In genomic region chr1:106666140-106667088, GRCm38 (mm10) we compare ENCODE assay signal across 9 mouse cellular contexts. TPM values are rescaled to one million over a fixed set of nuclear protein-coding genes. Genes with fewer than 3 reads are reported as not detected.
DNase-seq lines count a peak whose midpoint lies in the region; ATAC-seq lines count a peak whose summit lies in the region.
"Had no signal": no experiment of that assay in that cellular context is flagged by ENCODE, and none has a peak within 500 bp of the region (broad histone marks: within the 10 kb centered on the region; RNA-seq: fewer than 3 reads in every experiment).

No protein-coding gene starts in this region.

- H3K4me2 ChIP-seq in embryonic facial prominence, embryonic 14.5 days (ENCODE audit: low read depth, low read length): no peak overlapping the region
- H3K4me2 ChIP-seq in kidney, embryonic 15.5 days: no peak overlapping the region; the same call in 1 of the 2 replicates

- no peak overlapping the region for H3K9ac ChIP-seq in embryonic facial prominence, embryonic 14.5 days (ENCODE audit: low read depth, low read length)
- H3K9ac ChIP-seq in kidney, embryonic 15.5 days: no peak overlapping the region

- peak; percentile 32 for DNase-seq in embryonic facial prominence, embryonic 14.5 days (ENCODE audit: low spot score)
- DNase-seq in embryonic facial prominence, embryonic 10.5 days (ENCODE audit: low spot score): no peak
- no peak for DNase-seq in kidney, adult 8-10 months
- DNase-seq in 416B (ENCODE audit: low read depth): peak; percentile 30
- DNase-seq in heart, postnatal 14 days: peak; percentile 20 to 46
- DNase-seq in testis, postnatal 14 days (ENCODE audit: low spot score): no peak
- DNase-seq in left cerebral cortex, postnatal 36 days (ENCODE audit: low spot score in 2 of 2): no peak

- H3K9me3 ChIP-seq in embryonic facial prominence, embryonic 14.5 days (ENCODE audit: control insufficient read depth, low read length): no peaks in the 10 kb centered on the region
- no peaks in the 10 kb centered on the region for H3K9me3 ChIP-seq in embryonic facial prominence, embryonic 10.5 days
- no peaks in the 10 kb centered on the region for H3K9me3 ChIP-seq in kidney, embryonic 15.5 days (replicated peaks)

- 45% methylated on average over 8 of the region's 8 CpGs for WGBS in embryonic facial prominence, embryonic 14.5 days
- 68% methylated on average over 8 of the region's 8 CpGs for WGBS in embryonic facial prominence, embryonic 10.5 days
- WGBS in kidney, embryonic 15.5 days: 14% methylated on average over 8 of the region's 8 CpGs

- H3K4me3 ChIP-seq in embryonic facial prominence, embryonic 14.5 days (ENCODE audit: low read depth, low read length): no peak overlapping the region
- H3K4me3 ChIP-seq in embryonic facial prominence, embryonic 10.5 days: no peak overlapping the region
- H3K4me3 ChIP-seq in kidney, embryonic 15.5 days (replicated peaks): no peak overlapping the region

- 0 out of 2 replicates have a peak, but pooled peaks have one; percentile 30 for ATAC-seq in embryonic facial prominence, embryonic 14.5 days (ENCODE audit: low read depth)
- ATAC-seq in kidney, embryonic 15.5 days (replicated peaks; ENCODE audit: low FRiP score): peak; percentile 94
- ATAC-seq: Patski had no signal

- 0 out of 2 replicates have a peak, but pooled peaks cover 4% of the 10 kb centered on the region for H3K4me1 ChIP-seq in embryonic facial prominence, embryonic 14.5 days (ENCODE audit: control insufficient read depth, insufficient read depth, low read length)
- H3K4me1 ChIP-seq in embryonic facial prominence, embryonic 10.5 days: peaks cover 11% of the 10 kb centered on the region
- peaks cover 34% of the 10 kb centered on the region for H3K4me1 ChIP-seq in kidney, embryonic 15.5 days

- intact Hi-C loops in heart, postnatal 14 days (cut with DNase I): no loop called here
- intact Hi-C loops in left cerebral cortex, postnatal 36 days (cut with DNase I): no loop called here

- H3K36me3 ChIP-seq in embryonic facial prominence, embryonic 14.5 days (ENCODE audit: control insufficient read depth, insufficient read depth, low read length): no peaks in the 10 kb centered on the region
- no peaks in the 10 kb centered on the region for H3K36me3 ChIP-seq in embryonic facial prominence, embryonic 10.5 days (replicated peaks)
- no peaks in the 10 kb centered on the region for H3K36me3 ChIP-seq in kidney, embryonic 15.5 days

- H3K27ac ChIP-seq in embryonic facial prominence, embryonic 14.5 days (replicated peaks; ENCODE audit: low read depth, low read length): no peak overlapping the region
- H3K27ac ChIP-seq in embryonic facial prominence, embryonic 10.5 days (replicated peaks): no peak overlapping the region
- H3K27ac ChIP-seq in kidney, embryonic 15.5 days: peak overlapping the region; percentile 81

- no peaks in the 10 kb centered on the region for H3K27me3 ChIP-seq in embryonic facial prominence, embryonic 14.5 days (replicated peaks; ENCODE audit: control insufficient read depth, insufficient read depth, low read length)
- no peaks in the 10 kb centered on the region for H3K27me3 ChIP-seq in embryonic facial prominence, embryonic 10.5 days (replicated peaks; ENCODE audit: low read depth, poor library complexity, severe bottlenecking)
- no peaks in the 10 kb centered on the region for H3K27me3 ChIP-seq in kidney, embryonic 15.5 days
- H3K27me3 ChIP-seq: Patski had no signal

RNA-seq across cellular contexts. Expression of gene Bcl2, which starts 47.7 kb away (rescaled TPM):
- polyA plus RNA-seq in embryonic facial prominence, embryonic 14.5 days (2014; fragmentation: Nextera tagmentation; extraction: Ambion mirVana): 11.1 and 11.8 TPM in 2 replicates
- 9.4 and 10.8 TPM in 2 replicates for polyA plus RNA-seq in embryonic facial prominence, embryonic 10.5 days (2016; fragmentation: Nextera tagmentation; extraction: Ambion mirVana)
- 26.4 and 26.7 TPM in 2 replicates for polyA plus RNA-seq in kidney, embryonic 15.5 days (2015; fragmentation: Nextera tagmentation; extraction: Ambion mirVana)
- total RNA-seq in heart, postnatal 14 days (2021): 1 to 10 TPM; 5.6 to 7.0 TPM
- total RNA-seq in left cerebral cortex, postnatal 36 days (2021): 10 to 100 TPM; 11.0 to 16.1 TPM

Comparison
In these comparisons a context has a peak if more than half of its experiments do, and no peak if none do; other contexts are left out.
1. DNase-seq: peak in embryonic facial prominence, embryonic 14.5 days (single experiment), 416B (single experiment) and heart, postnatal 14 days (2 of 2); none in embryonic facial prominence, embryonic 10.5 days (single experiment), kidney, adult 8-10 months (0 of 2), testis, postnatal 14 days (single experiment) and left cerebral cortex, postnatal 36 days (0 of 2).